Mouse (Mus musculus) limb, embryonic 14.5 days (tissue): ENCODE measurements around the gene Dis3l2. TPM values are rescaled to one million over a fixed set of nuclear protein-coding genes. Genes with fewer than 3 reads are reported as not detected.

Experiments
- ATAC-seq: fragments of 200-750 bp; cut with Nextera tagmentation; 2 replicates; pipeline ENCODE4 v1.8.0; 2017; ENCODE audit warnings: low read depth, moderate number of reproducible peaks, moderate TSS enrichment; ENCODE audit not compliant: low FRiP score
- DNase-seq: peaks from one replicate; pipeline ENCODE4 v3.0.0-alpha.2; 2015; ENCODE audit warnings: low spot score
- H3K27ac ChIP-seq: fragments of 300-500 bp; sonication (generic); replicated peaks from 2 replicates; pipeline ENCODE4 v1.5.1; 2014; ENCODE audit warnings: low read depth, mild to moderate bottlenecking, low read length, moderate library complexity, mixed read lengths
- H3K27me3 ChIP-seq: fragments of 300-500 bp; sonication (generic); 2 replicates; pipeline ENCODE4 v1.6.1; 2014; ENCODE audit warnings: low read length, mixed read lengths; ENCODE audit not compliant: control insufficient read depth, insufficient read depth
- H3K36me3 ChIP-seq: fragments of 300-500 bp; sonication (generic); 2 replicates; pipeline ENCODE4 v1.6.1; 2014; ENCODE audit warnings: mild to moderate bottlenecking, low read length, moderate library complexity, mixed read lengths; ENCODE audit not compliant: control insufficient read depth, insufficient read depth
- H3K4me1 ChIP-seq: fragments of 300-500 bp; sonication (generic); 2 replicates; pipeline ENCODE4 v1.6.1; 2014; ENCODE audit warnings: antibody characterized with exemption, low read length, mixed read lengths; ENCODE audit not compliant: control insufficient read depth, insufficient read depth
- H3K4me2 ChIP-seq: fragments of 300-500 bp; sonication (generic); replicated peaks from 2 replicates; pipeline ENCODE4 v1.6.1; 2014; ENCODE audit warnings: low read depth, mild to moderate bottlenecking, low read length, moderate library complexity; ENCODE audit not compliant: severe bottlenecking
- H3K4me3 ChIP-seq: fragments of 300-500 bp; sonication (generic); replicated peaks from 2 replicates; pipeline ENCODE4 v1.5.1; 2014; ENCODE audit warnings: low read length
- H3K9ac ChIP-seq: fragments of 300-500 bp; sonication (generic); 2 replicates; pipeline ENCODE4 v1.6.1; 2014; ENCODE audit warnings: mild to moderate bottlenecking, low read depth, low read length, moderate library complexity; ENCODE audit not compliant: severe bottlenecking
- H3K9me3 ChIP-seq: fragments of 300-500 bp; sonication (generic); 2 replicates; pipeline ENCODE4 v1.6.1; 2016; ENCODE audit warnings: low read length; ENCODE audit not compliant: control insufficient read depth
- POLR2A ChIP-seq: fragments of 200-500 bp; IDR thresholded peaks from 2 replicates; pipeline ENCODE4 v1.8.0; 2012; ENCODE audit warnings: inconsistent platforms, mild to moderate bottlenecking, moderate library complexity, borderline replicate concordance; ENCODE audit not compliant: insufficient read depth, insufficient read length; ENCODE audit errors: extremely low read depth
- WGBS: fragments of 180-500 bp; shearing (Covaris S2); extraction: QIAGEN DNeasy Blood & Tissue Kit; methylation state at CpG from one replicate; pipeline ENCODE4 v1.1.7; 2014; 5-methylcytosine and 5-hydroxymethylcytosine counted together
- polyA plus RNA-seq, 2 experiments: library from polyadenylated mRNA; depleted of rRNA in 1 of 2; stranded (reverse) in 1 of 2; unstranded in 1 of 2; fragments of >200 nt; fragmentation: Nextera tagmentation in 1 of 2; extraction: Ambion mirVana in 1 of 2; gene quantifications; 2 replicates each; pipeline versions ENCODE4 v1.2.1 to v1.2.3; 2012 to 2014

The Dis3l2 gene
- polyA plus RNA-seq, 2 experiments, result 22.2 to 24.4 TPM

DNA sequence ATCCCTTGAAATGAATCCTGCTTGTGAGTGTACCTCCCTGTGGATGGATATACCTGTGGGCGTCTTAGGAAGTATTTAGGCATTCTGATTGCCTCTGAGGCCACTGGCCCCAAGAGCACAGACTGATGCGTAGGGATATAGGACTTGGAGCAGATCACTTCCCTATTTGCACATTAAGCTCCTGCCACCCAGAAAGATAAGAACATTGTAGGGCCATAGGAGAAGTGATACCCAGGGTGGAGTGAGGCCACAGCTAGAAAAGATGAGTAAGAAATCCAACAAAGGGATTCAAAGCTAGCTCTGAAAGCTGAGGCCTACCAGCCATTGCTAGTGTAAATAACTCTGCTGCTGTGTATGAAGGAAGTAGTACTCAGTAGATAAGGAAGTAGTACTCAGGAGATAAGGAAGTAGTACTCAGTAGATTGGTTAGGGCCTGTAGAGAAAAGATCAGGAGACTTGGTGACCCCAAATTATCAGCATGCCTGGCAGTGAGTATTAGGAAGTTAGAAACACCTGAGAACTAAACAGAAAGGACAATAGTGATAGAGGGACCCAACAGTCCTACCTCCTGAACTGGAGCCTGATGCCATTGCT, 335.0 kb downstream of the Dis3l2 start:
- H3K4me1 ChIP-seq, result peaks cover 29% of the 10 kb centered on the region
- no peak overlapping the region for H3K4me3 ChIP-seq
- H3K4me2 ChIP-seq, result no peak overlapping the region
- 89% methylated on average over 2 of the region's 2 CpGs for WGBS
- H3K27ac ChIP-seq, result no peak overlapping the region
- H3K9ac ChIP-seq, result no peak overlapping the region
- no peaks in the 10 kb centered on the region for H3K36me3 ChIP-seq
- H3K27me3 ChIP-seq, result no peaks in the 10 kb centered on the region
- no peak for TF ChIP-seq POLR2A
- H3K9me3 ChIP-seq, result no peaks in the 10 kb centered on the region
- no peak for ATAC-seq
- no peak for DNase-seq

DNA sequence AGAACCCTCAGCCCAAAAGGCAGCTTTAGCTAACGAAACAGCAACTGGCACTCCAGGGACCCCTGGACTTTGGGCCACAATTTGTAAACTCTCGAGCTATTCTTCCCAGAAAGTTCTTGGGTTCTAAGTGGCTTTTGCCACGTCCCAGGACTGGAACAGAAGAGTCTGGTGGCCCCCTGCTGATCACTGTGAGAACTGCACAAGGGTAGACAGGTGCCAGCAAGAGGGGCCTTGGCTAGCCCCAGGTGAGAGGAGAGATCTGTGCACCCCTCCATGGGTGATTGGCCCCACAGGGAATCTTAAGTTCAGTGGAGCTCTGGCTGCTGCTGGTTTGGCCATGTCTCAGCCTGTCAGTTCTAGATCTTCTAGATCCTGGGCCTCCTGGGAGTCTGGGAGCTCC, 337.5 kb downstream of the Dis3l2 start:
- whole genome bisulfite sequencing, result 24% methylated on average over 3 of the region's 3 CpGs
- DNase-seq, result peak; percentile 84
- peak overlapping the region; percentile 38; the same call in 1 of the 2 replicates for H3K27ac ChIP-seq
- no peaks in the 10 kb centered on the region for H3K27me3 ChIP-seq
- H3K9me3 ChIP-seq, result no peaks in the 10 kb centered on the region
- H3K4me1 ChIP-seq, result peaks cover 12% of the 10 kb centered on the region
- ATAC-seq, result no peak
- TF ChIP-seq POLR2A, result no peak
- H3K36me3 ChIP-seq, result peaks cover 10% of the 10 kb centered on the region; the same call in 1 of the 2 replicates
- no peak overlapping the region for H3K4me2 ChIP-seq
- H3K4me3 ChIP-seq, result no peak overlapping the region
- no peak overlapping the region for H3K9ac ChIP-seq

DNA sequence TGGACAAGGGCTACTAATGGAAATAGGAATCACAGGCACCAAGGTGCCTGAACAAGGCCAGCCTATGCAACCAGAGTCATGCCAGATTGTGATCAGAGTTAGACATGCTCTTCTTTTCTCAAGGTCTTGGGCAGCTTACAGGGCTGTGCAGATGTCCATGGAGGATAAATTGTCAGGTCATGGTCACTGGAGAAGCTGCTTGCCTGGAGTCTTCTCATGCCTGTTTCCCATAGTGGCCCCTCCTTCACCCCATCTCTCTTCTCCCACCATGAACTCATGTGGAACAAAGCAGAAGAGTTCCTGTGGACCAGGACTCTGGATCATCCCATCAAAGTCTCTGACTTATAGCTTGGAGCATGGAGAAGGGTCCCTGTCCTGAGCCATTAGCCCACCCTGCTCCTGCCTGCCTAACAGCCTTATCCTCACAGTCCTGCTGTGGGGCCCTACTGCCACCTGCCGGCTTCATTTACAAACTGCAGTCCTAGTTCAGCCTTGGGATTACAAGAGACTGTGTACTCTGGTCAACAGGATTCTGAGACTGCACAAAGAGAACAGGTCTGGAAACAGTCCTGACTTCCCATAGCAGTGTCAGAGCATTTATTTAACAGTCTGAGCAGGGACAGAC, 338.3 kb downstream of the Dis3l2 start:
- peak; percentile 42 for DNase-seq
- 0% methylated on average over 1 of the region's 1 CpGs for WGBS

DNA sequence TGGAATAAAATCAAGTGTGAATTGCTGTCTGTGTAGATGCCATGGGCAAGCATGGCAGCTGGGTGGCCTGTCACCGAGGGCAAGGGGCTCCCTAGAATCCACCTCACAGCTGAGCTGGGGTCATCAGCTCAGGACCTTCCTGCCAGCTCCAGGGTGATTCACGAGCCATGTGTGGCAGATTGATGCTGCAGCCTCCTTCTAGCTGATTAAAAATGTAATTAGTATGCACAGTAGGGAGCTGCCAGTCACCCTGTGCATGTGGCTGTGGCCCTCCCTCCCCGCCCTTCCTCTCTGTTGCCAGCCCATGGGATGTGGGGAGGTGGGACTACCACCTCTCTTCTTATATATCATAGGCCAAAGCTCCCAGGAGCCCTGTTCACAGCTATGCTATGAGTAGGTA, 346.5 kb downstream of the Dis3l2 start:
- no peak for DNase-seq
- no peaks in the 10 kb centered on the region for H3K4me1 ChIP-seq
- no peaks in the 10 kb centered on the region for H3K9me3 ChIP-seq
- H3K36me3 ChIP-seq, result peaks cover 28% of the 10 kb centered on the region
- no peak overlapping the region for H3K27ac ChIP-seq
- no peak for ATAC-seq
- no peak for TF ChIP-seq POLR2A
- H3K27me3 ChIP-seq, result no peaks in the 10 kb centered on the region
- H3K4me2 ChIP-seq, result no peak overlapping the region
- 73% methylated on average over 3 of the region's 3 CpGs for WGBS
- H3K4me3 ChIP-seq, result no peak overlapping the region
- no peak overlapping the region for H3K9ac ChIP-seq

More for the DNA sequence above, 338.3 kb downstream of the Dis3l2 start:
- H3K9ac ChIP-seq, result no peak overlapping the region
- peaks cover 16% of the 10 kb centered on the region for H3K36me3 ChIP-seq
- peaks cover 4% of the 10 kb centered on the region; the same call in 1 of the 2 replicates for H3K4me1 ChIP-seq
- no peak for TF ChIP-seq POLR2A
- peak; percentile 60; the same call in 1 of the 2 replicates for ATAC-seq
- no peak overlapping the region for H3K27ac ChIP-seq
- no peaks in the 10 kb centered on the region for H3K27me3 ChIP-seq
- no peak overlapping the region for H3K4me3 ChIP-seq
- no peaks in the 10 kb centered on the region for H3K9me3 ChIP-seq
- no peak overlapping the region for H3K4me2 ChIP-seq

DNA sequence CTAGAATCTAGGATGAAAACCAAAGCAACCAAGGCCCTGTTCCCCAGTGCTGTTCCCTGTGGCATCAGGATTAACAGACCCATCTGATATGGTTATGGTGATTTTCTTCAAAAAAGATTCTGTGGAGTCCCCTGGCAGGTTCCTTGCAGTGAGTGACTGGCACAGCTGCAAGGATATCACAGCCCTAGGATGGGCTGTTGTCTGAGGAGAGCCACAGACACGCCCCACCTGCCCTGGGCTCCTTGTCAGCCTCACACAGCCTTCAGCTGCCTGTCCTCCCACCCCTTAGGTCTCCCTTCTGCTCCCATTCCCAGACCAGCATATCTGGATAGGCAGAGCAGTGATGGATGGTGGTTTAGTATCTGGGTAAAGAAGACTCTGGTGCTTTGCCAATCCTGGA, 347.1 kb downstream of the Dis3l2 start:
- Histone ChIP-seq H3K27me3 (no peaks in the 10 kb centered on the region), H3K9me3 (no peaks in the 10 kb centered on the region), H3K4me2 (no peak overlapping the region), H3K9ac (no peak overlapping the region), H3K27ac (no peak overlapping the region), H3K4me3 (no peak overlapping the region), H3K36me3 (peaks cover 27% of the 10 kb centered on the region), H3K4me1 (no peaks in the 10 kb centered on the region)
- ATAC-seq (no peak), DNase-seq (no peak)
- TF ChIP-seq POLR2A, result no peak
- WGBS, result 78% methylated on average over 1 of the region's 1 CpGs
